Mouse (Mus musculus): ENCODE results near the gene Patj. TPM values are rescaled to one million over a fixed set of nuclear protein-coding genes. Genes with fewer than 3 reads are reported as not detected.
"Not testable (repeated sequence)": the region's sequence is repeated elsewhere in the genome, so short reads cannot be mapped to it uniquely, and the experiment has no call there.

The Patj gene
- polyA plus RNA-seq, 1 experiment, result 17.6 TPM

- no peak for DNase-seq (ENCODE audit: low spot score)
These were observed 263.4 kb downstream of the Patj start for GRCm38 (mm10) chr4:98659032-98659431.

GRCm38 (mm10) chr4:98660534-98660933, 264.9 kb downstream of the Patj start:
- DNase-seq (ENCODE audit: low spot score), result no peak

- DNase-seq (ENCODE audit: low spot score), result no peak
These were observed 270.3 kb downstream of the Patj start for GRCm38 (mm10) chr4:98665884-98666283.

GRCm38 (mm10) chr4:98666451-98666850, 270.9 kb downstream of the Patj start:
- no peak for DNase-seq (ENCODE audit: low spot score)

GRCm38 (mm10) chr4:98667009-98667408, 271.4 kb downstream of the Patj start:
- DNase-seq (ENCODE audit: low spot score), result no peak

- no peak for DNase-seq (ENCODE audit: low spot score)
These were observed 281.9 kb downstream of the Patj start for GRCm38 (mm10) chr4:98677506-98677905.

- DNase-seq (ENCODE audit: low spot score), result no peak
These were observed 291.2 kb downstream of the Patj start for GRCm38 (mm10) chr4:98686678-98687267.

- DNase-seq (ENCODE audit: low spot score), result no peak
These were observed 292.5 kb downstream of the Patj start for GRCm38 (mm10) chr4:98688116-98688515.

GRCm38 (mm10) chr4:98688520-98688919, 292.9 kb downstream of the Patj start:
- no peak for DNase-seq (ENCODE audit: low spot score)

GRCm38 (mm10) chr4:98689988-98690387, 294.4 kb downstream of the Patj start:
- DNase-seq (ENCODE audit: low spot score), result no peak

- no peak for DNase-seq (ENCODE audit: low spot score)
These were observed 298.0 kb downstream of the Patj start for GRCm38 (mm10) chr4:98693465-98694185.

GRCm38 (mm10) chr4:98697932-98698331, 302.3 kb downstream of the Patj start:
- DNase-seq (ENCODE audit: low spot score), result no peak

- no peak for DNase-seq (ENCODE audit: low spot score)
These were observed 303.3 kb downstream of the Patj start for GRCm38 (mm10) chr4:98698921-98699320.

- DNase-seq (ENCODE audit: low spot score), result no peak
These were observed 304.6 kb downstream of the Patj start for GRCm38 (mm10) chr4:98700156-98700555.

GRCm38 (mm10) chr4:98702201-98702894, 306.8 kb downstream of the Patj start:
- DNase-seq (ENCODE audit: low spot score), result peak; percentile 41

GRCm38 (mm10) chr4:98710891-98711290, 315.3 kb downstream of the Patj start:
- no peak for DNase-seq (ENCODE audit: low spot score)

GRCm38 (mm10) chr4:98717735-98718546, 322.4 kb downstream of the Patj start:
- no peak for DNase-seq (ENCODE audit: low spot score)

GRCm38 (mm10) chr4:98718547-98718917, 322.9 kb downstream of the Patj start:
- DNase-seq (ENCODE audit: low spot score), result no peak

GRCm38 (mm10) chr4:98722454-98722853, 326.9 kb downstream of the Patj start:
- DNase-seq (ENCODE audit: low spot score), result no peak

GRCm38 (mm10) chr4:98724682-98725081, 329.1 kb downstream of the Patj start:
- DNase-seq (ENCODE audit: low spot score), result not testable (repeated sequence)

- DNase-seq (ENCODE audit: low spot score), result no peak
These were observed 329.9 kb downstream of the Patj start for GRCm38 (mm10) chr4:98725439-98725838.

GRCm38 (mm10) chr4:98726590-98727237, 331.1 kb downstream of the Patj start, which contains the start of gene L1td1:
TSS of gene L1td1 (plus strand) at chr4:98726734.
- DNase-seq (ENCODE audit: low spot score), result no peak
